Mouse (Mus musculus) spleen, adult 2 months (tissue): ENCODE measurements at regions not wholly inside any gene's neighbourhood (a gene's known extent, or its start where the extent isn't known, plus 50 kb on each side); places are given as distances from the start of the nearest gene placed in this dataset.

Source experiments
- CTCF ChIP-seq: fragments of 200-500 bp; IDR thresholded peaks from 2 replicates; pipeline ENCODE4 v1.5.1; 2011; ENCODE audit warnings: mild to moderate bottlenecking, inconsistent platforms; ENCODE audit not compliant: insufficient read depth, insufficient read length, insufficient replicate concordance; ENCODE audit errors: extremely low read depth
- POLR2A ChIP-seq: fragments of 200-500 bp; IDR thresholded peaks from 2 replicates; pipeline ENCODE4 v1.6.1; 2011; ENCODE audit warnings: low read depth, low read length, inconsistent platforms

DNA sequence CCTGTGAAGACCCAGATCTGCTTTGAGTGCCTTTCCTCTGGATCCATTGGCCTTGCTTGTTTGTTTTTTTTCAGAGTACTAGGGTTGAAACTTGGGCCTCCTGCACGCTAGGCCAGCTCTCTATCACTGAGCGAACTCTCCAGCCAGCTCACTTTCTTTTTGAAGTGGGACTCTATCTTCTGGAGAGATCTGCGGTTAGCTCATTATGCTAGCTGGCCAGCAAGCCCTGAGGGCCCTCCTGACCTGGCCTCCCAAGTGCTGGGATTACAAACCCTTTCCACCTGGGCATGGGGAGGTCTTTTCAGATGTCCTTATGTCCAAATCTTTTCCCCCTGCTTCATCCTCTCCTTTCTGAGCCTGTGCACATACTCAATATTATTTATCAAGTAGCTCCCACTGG lies 59.6 kb upstream of the Itm2b start:
- no peak for TF ChIP-seq CTCF
- no peak for TF ChIP-seq POLR2A
